Mouse (Mus musculus) heart, adult 2 months (tissue): ENCODE measurements at regions not wholly inside any gene's neighbourhood (a gene's known extent, or its start where the extent isn't known, plus 50 kb on each side); places are given as distances from the start of the nearest gene placed in this dataset.

Source experiments
- CTCF ChIP-seq: fragments of 200-600 bp; IDR thresholded peaks from 2 replicates; pipeline ENCODE4 v1.8.1; 2022; ENCODE audit warnings: antibody characterized with exemption, mild to moderate bottlenecking, moderate library complexity
- EP300 ChIP-seq: fragments of 200-500 bp; IDR thresholded peaks from 2 replicates; pipeline ENCODE4 v1.6.1; 2011; ENCODE audit warnings: low read depth, low read length, control low read depth; ENCODE audit not compliant: insufficient read depth
- POLR2A ChIP-seq: fragments of 200-500 bp; IDR thresholded peaks from 2 replicates; pipeline ENCODE4 v1.6.1; 2011; ENCODE audit warnings: mild to moderate bottlenecking, low read depth, low read length, control low read depth; ENCODE audit not compliant: insufficient read depth

DNA sequence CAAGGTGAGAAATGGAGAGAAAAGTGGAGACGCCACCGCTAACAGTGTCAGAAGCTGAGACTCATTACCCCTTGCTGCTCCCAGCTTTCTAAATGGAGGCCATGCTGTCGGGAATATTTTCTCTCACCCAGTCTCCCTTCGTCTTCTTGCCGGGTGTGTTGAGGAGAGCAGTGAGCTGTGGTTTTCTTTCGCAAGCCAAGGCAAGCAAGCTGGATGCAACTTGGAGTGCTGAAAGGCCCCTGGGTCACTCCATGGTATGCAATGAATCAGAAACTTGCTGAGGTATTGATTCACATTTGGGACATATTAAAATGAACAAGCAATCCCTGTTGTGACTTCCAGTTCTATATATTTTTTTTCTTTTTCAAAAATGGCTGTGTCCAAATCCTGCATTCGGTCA lies 308.8 kb upstream of the Sox9 start:
- no peak for TF ChIP-seq CTCF
- TF ChIP-seq EP300, result no peak
- TF ChIP-seq POLR2A, result no peak
